Mouse (Mus musculus) liver, adult 2 months (tissue): Measurements from ENCODE around the gene P4hb.

Source experiments
- CTCF ChIP-seq: fragments of 200-500 bp; IDR thresholded peaks from 2 replicates; pipeline ENCODE4 v1.5.1; 2011; ENCODE audit warnings: low read depth, low read length, control low read depth
- POLR2A ChIP-seq: fragments of 200-500 bp; IDR thresholded peaks from 2 replicates; pipeline ENCODE4 v1.6.1; 2011; ENCODE audit warnings: low read length, control low read depth; ENCODE audit not compliant: insufficient read depth; ENCODE audit errors: extremely low read depth

GRCm38 (mm10) chr11:120560952-120561728, 11.9 kb downstream of the P4hb start:
- TF ChIP-seq CTCF, result no peak
- TF ChIP-seq POLR2A, result no peak
